Mouse (Mus musculus) forebrain, embryonic 11.5 days (tissue): ENCODE measurements around the gene Plce1. TPM values are rescaled to one million over a fixed set of nuclear protein-coding genes. Genes with fewer than 3 reads are reported as not detected.

Experiments
- ATAC-seq: fragments of 200-750 bp; cut with Nextera tagmentation; replicated peaks from 2 replicates; pipeline ENCODE4 v1.8.0; 2017; ENCODE audit warnings: moderate TSS enrichment; ENCODE audit not compliant: low FRiP score
- DNase-seq: peaks from one replicate; pipeline ENCODE4 v3.0.0-alpha.2; 2017; ENCODE audit warnings: low spot score
- H3K27ac ChIP-seq: fragments of 300-500 bp; sonication (generic); 2 replicates; pipeline ENCODE4 v1.5.1; 2014; ENCODE audit warnings: low read depth, low read length
- H3K27me3 ChIP-seq: fragments of 300-500 bp; sonication (generic); 2 replicates; pipeline ENCODE4 v1.6.1; 2014; ENCODE audit warnings: mild to moderate bottlenecking, low read length, mixed read lengths; ENCODE audit not compliant: control insufficient read depth, insufficient read depth
- H3K36me3 ChIP-seq: fragments of 300-500 bp; sonication (generic); 2 replicates; pipeline ENCODE4 v1.6.1; 2014; ENCODE audit warnings: mild to moderate bottlenecking, low read length, moderate library complexity, mixed read lengths; ENCODE audit not compliant: control insufficient read depth, insufficient read depth
- H3K4me1 ChIP-seq: fragments of 300-500 bp; sonication (generic); replicated peaks from 2 replicates; pipeline ENCODE4 v1.6.1; 2014; ENCODE audit warnings: low read length, mixed read lengths; ENCODE audit not compliant: control insufficient read depth, insufficient read depth
- H3K4me2 ChIP-seq: fragments of 300-500 bp; sonication (generic); 2 replicates; pipeline ENCODE4 v1.6.1; 2014; ENCODE audit warnings: low read depth, mild to moderate bottlenecking, low read length, moderate library complexity, mixed read lengths; ENCODE audit not compliant: severe bottlenecking
- H3K4me3 ChIP-seq: fragments of 300-500 bp; sonication (generic); 2 replicates; pipeline ENCODE4 v1.5.1; 2014; ENCODE audit warnings: low read depth, low read length
- H3K9ac ChIP-seq: fragments of 300-500 bp; sonication (generic); 2 replicates; pipeline ENCODE4 v1.6.1; 2014; ENCODE audit warnings: low read length
- H3K9me3 ChIP-seq: fragments of 300-500 bp; sonication (generic); 2 replicates; pipeline ENCODE4 v1.6.1; 2016; ENCODE audit warnings: low read length, mixed read lengths; ENCODE audit not compliant: control insufficient read depth
- WGBS: fragments of 180-500 bp; shearing (Covaris S2); extraction: QIAGEN DNeasy Blood & Tissue Kit; methylation state at CpG from one replicate; pipeline ENCODE4 v1.1.7; 2014; 5-methylcytosine and 5-hydroxymethylcytosine counted together
- polyA plus RNA-seq: library from polyadenylated mRNA; unstranded; fragments of >200 nt; fragmentation: Nextera tagmentation; extraction: Ambion mirVana; gene quantifications from 2 replicates; pipeline ENCODE4 v1.2.1, GENCODE M21; 2014

Plce1 gene
- polyA plus RNA-seq, 1 experiment from 2014 or later = 4.4 TPM

DNA sequence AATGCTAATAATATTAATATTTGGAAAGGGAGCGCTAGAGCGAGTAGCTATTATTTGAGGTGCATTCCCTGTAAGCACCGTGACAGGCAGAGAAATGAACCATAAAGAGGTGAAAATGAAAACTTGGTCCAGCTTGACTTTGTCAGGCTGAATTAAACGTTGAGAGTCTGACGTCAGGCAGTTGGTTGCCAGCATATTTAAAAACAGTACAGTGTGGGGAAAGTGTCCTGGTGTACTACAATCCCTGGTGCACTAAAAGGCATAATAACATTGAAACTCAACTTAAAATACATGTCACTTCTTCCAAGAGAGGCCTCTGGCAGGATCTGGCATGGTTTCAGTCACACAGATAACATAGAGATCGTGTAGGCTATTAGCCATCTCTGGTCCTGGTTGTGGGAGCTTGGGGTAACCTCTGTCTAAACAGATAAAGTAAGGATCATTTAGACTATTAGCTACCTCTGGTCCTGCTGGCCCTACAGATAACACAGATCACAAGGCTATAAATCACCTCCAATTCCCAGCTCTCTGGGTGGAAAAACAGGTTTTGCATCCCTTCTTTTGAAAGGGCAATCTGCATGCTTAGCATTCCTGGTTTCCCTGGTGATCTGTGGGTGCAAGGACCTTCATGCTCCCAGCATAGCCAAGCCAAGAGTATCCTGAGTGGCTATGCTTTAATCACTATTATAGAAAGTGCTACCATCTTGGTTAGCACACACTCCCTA, 164.1 kb downstream of the Plce1 start:
- ATAC-seq = no peak
- no peak overlapping the region for H3K4me2 ChIP-seq
- WGBS = 80% methylated on average over 6 of the region's 6 CpGs
- no peak overlapping the region for H3K9ac ChIP-seq
- no peaks in the 10 kb centered on the region for H3K4me1 ChIP-seq
- no peaks in the 10 kb centered on the region for H3K27me3 ChIP-seq
- H3K27ac ChIP-seq = no peak overlapping the region
- no peak overlapping the region for H3K4me3 ChIP-seq
- H3K9me3 ChIP-seq = no peaks in the 10 kb centered on the region
- no peak for DNase-seq
- H3K36me3 ChIP-seq = no peaks in the 10 kb centered on the region

- Histone ChIP-seq H3K9me3 (no peaks in the 10 kb centered on the region), H3K4me3 (no peak overlapping the region), H3K9ac (no peak overlapping the region), H3K27me3 (no peaks in the 10 kb centered on the region), H3K4me2 (no peak overlapping the region), H3K27ac (no peak overlapping the region), H3K4me1 (no peaks in the 10 kb centered on the region), H3K36me3 (no peaks in the 10 kb centered on the region)
- 93% methylated on average over 13 of the region's 13 CpGs for WGBS
- DNase-seq (no peak), ATAC-seq (no peak)
These were observed 177.1 kb downstream of the Plce1 start for GRCm38 (mm10) chr19:38657980-38658379.

DNA sequence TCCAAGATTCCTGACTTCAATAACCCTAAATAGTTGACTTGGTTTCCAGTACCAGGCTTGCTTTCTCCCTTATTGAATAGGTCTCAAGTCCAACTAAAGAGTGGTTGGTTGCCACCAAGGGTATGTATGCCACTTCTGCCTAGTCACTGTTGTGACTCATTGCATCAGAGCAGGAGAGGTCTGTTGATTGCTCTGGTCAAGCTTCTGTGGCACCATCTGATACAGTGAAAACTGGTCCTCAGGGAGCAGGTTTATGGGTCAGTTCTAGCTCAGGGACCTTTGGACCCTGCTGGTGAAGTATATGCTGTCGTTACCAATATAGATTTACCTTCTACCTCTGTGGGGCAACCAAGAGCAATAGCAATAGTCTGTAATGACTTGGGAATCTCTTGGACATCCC, 184.5 kb downstream of the Plce1 start:
- ATAC-seq = no peak
- WGBS = 81% methylated on average over 1 of the region's 1 CpGs

GRCm38 (mm10) chr19:38672015-38672600, 191.2 kb downstream of the Plce1 start:
- DNase-seq (no peak), ATAC-seq (no peak)
- H3K36me3 ChIP-seq = no peaks in the 10 kb centered on the region
- no peak overlapping the region for H3K9ac ChIP-seq
- no peak overlapping the region for H3K27ac ChIP-seq
- no peaks in the 10 kb centered on the region for H3K4me1 ChIP-seq
- 92% methylated on average over 7 of the region's 7 CpGs for WGBS
- no peaks in the 10 kb centered on the region for H3K9me3 ChIP-seq
- no peak overlapping the region for H3K4me2 ChIP-seq
- no peak overlapping the region for H3K4me3 ChIP-seq
- H3K27me3 ChIP-seq = no peaks in the 10 kb centered on the region

More for the DNA sequence above, 184.5 kb downstream of the Plce1 start:
- DNase-seq = no peak
- Histone ChIP-seq H3K27ac (no peak overlapping the region), H3K4me3 (no peak overlapping the region), H3K9me3 (no peaks in the 10 kb centered on the region), H3K9ac (no peak overlapping the region), H3K27me3 (no peaks in the 10 kb centered on the region), H3K36me3 (no peaks in the 10 kb centered on the region), H3K4me2 (no peak overlapping the region), H3K4me1 (no peaks in the 10 kb centered on the region)

GRCm38 (mm10) chr19:38673936-38674335, 193.0 kb downstream of the Plce1 start:
- ATAC-seq = no peak

DNA sequence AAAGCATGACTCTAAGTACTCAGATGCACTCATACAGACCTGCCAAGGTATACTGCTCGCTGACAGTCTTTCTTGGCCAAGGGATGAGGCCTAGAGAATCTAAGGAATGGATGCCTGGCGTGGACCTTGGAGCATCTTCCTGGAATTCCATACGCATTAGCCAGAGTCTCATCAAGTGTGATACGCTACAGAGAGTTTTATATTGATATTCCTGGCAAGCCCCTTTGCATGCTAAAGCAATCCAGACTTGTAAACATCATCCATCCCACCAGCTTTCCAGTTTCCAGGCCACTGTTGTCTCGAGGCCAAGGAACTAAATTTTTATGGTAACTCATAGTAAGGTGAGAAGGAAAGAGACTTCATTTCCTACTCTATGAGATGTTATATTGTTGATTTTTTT, 197.7 kb downstream of the Plce1 start:
- DNase-seq (no peak), ATAC-seq (no peak)
- H3K9me3 ChIP-seq = no peaks in the 10 kb centered on the region
- H3K4me3 ChIP-seq = no peak overlapping the region
- no peaks in the 10 kb centered on the region for H3K27me3 ChIP-seq
- no peak overlapping the region for H3K9ac ChIP-seq
- no peak overlapping the region for H3K4me2 ChIP-seq
- no peaks in the 10 kb centered on the region for H3K36me3 ChIP-seq
- 92% methylated on average over 5 of the region's 5 CpGs for WGBS
- H3K4me1 ChIP-seq = no peaks in the 10 kb centered on the region
- no peak overlapping the region for H3K27ac ChIP-seq

More at GRCm38 (mm10) chr19:38673936-38674335, 193.0 kb downstream of the Plce1 start:
- H3K27me3 ChIP-seq = no peaks in the 10 kb centered on the region
- 84% methylated on average over 2 of the region's 2 CpGs for WGBS
- H3K4me1 ChIP-seq = no peaks in the 10 kb centered on the region
- H3K9ac ChIP-seq = no peak overlapping the region
- H3K4me2 ChIP-seq = no peak overlapping the region
- H3K36me3 ChIP-seq = no peaks in the 10 kb centered on the region
- DNase-seq = no peak
- H3K27ac ChIP-seq = no peak overlapping the region
- no peak overlapping the region for H3K4me3 ChIP-seq
- H3K9me3 ChIP-seq = no peaks in the 10 kb centered on the region

- Histone ChIP-seq H3K27me3 (no peaks in the 10 kb centered on the region), H3K4me3 (no peak overlapping the region), H3K4me2 (no peak overlapping the region), H3K9me3 (no peaks in the 10 kb centered on the region), H3K9ac (no peak overlapping the region), H3K27ac (no peak overlapping the region), H3K36me3 (no peaks in the 10 kb centered on the region), H3K4me1 (no peaks in the 10 kb centered on the region)
- no peak for ATAC-seq
- WGBS = 95% methylated on average over 4 of the region's 4 CpGs
- DNase-seq = no peak
These were observed 198.6 kb downstream of the Plce1 start for GRCm38 (mm10) chr19:38679520-38679919.

- no peak overlapping the region for H3K27ac ChIP-seq
- H3K27me3 ChIP-seq = no peaks in the 10 kb centered on the region
- ATAC-seq (no peak), DNase-seq (no peak)
- no peak overlapping the region for H3K4me2 ChIP-seq
- no peak overlapping the region for H3K4me3 ChIP-seq
- no peaks in the 10 kb centered on the region for H3K9me3 ChIP-seq
- H3K9ac ChIP-seq = no peak overlapping the region
- no peaks in the 10 kb centered on the region for H3K4me1 ChIP-seq
- no peaks in the 10 kb centered on the region for H3K36me3 ChIP-seq
- 69% methylated on average over 5 of the region's 5 CpGs for WGBS
These were observed 206.4 kb downstream of the Plce1 start for GRCm38 (mm10) chr19:38687326-38687725.
